Mouse (Mus musculus) ES-E14 (cell line): ENCODE measurements around the gene Slc5a4a. TPM values are rescaled to one million over a fixed set of nuclear protein-coding genes. Genes with fewer than 3 reads are reported as not detected.

Experiments used
- DNase-seq: peaks from one replicate; pipeline ENCODE4 v3.0.0-alpha.2; 2013; ENCODE audit warnings: low read depth, low spot score
- H3K27ac ChIP-seq: 2 replicates; pipeline ENCODE4 v1.5.1; 2012; ENCODE audit warnings: low read depth, mild to moderate bottlenecking, low read length, moderate library complexity, mixed read lengths; ENCODE audit not compliant: poor library complexity, insufficient read depth, severe bottlenecking
- H3K36me3 ChIP-seq: 2 replicates; pipeline ENCODE4 v1.6.1; 2012; ENCODE audit warnings: mild to moderate bottlenecking, low read length, moderate library complexity, mixed read lengths; ENCODE audit not compliant: control insufficient read depth, poor library complexity, insufficient read depth, severe bottlenecking
- H3K4me1 ChIP-seq, 2 experiments: fragments of 150-350 bp in 1 of 2; sonication (generic) in 1 of 2; 2 replicates each; pipeline ENCODE4 v1.6.1; 2012; ENCODE audit warnings: low read length in 2 of 2, mild to moderate bottlenecking in 1 of 2, mixed read lengths in 1 of 2; ENCODE audit not compliant: control insufficient read depth in 2 of 2, insufficient read depth in 2 of 2, poor library complexity in 1 of 2
- H3K4me3 ChIP-seq, 2 experiments: fragments of 150-350 bp in 1 of 2; sonication (generic) in 1 of 2; 2 replicates each; pipeline ENCODE4 v1.5.1; 2012; ENCODE audit warnings: low read length in 2 of 2, low read depth in 1 of 2, mild to moderate bottlenecking in 1 of 2, mixed read lengths in 1 of 2; ENCODE audit not compliant: insufficient read depth in 1 of 2, poor library complexity in 1 of 2, severe bottlenecking in 1 of 2
- H3K9ac ChIP-seq: 2 replicates; pipeline ENCODE4 v1.6.1; 2012; ENCODE audit warnings: low read depth, mild to moderate bottlenecking, low read length, mixed read lengths; ENCODE audit not compliant: poor library complexity, insufficient read depth, severe bottlenecking
- H3K9me3 ChIP-seq: fragments of 150-350 bp; sonication (generic); 2 replicates; pipeline ENCODE4 v1.6.1; 2012; ENCODE audit warnings: low read depth, mild to moderate bottlenecking, low read length; ENCODE audit not compliant: control insufficient read depth, insufficient read depth
- CHD2 ChIP-seq: IDR thresholded peaks from 2 replicates; pipeline ENCODE4 v1.6.1; 2014; ENCODE audit warnings: mild to moderate bottlenecking, low read depth, low read length, inconsistent platforms
- HCFC1 ChIP-seq: IDR thresholded peaks from 2 replicates; pipeline ENCODE4 v1.6.1; 2012; ENCODE audit warnings: low read length, inconsistent platforms, borderline replicate concordance; ENCODE audit not compliant: insufficient read depth
- MAFK ChIP-seq: IDR thresholded peaks from 2 replicates; pipeline ENCODE4 v1.6.1; 2014; ENCODE audit warnings: mild to moderate bottlenecking, low read depth, low read length, inconsistent platforms; ENCODE audit not compliant: insufficient read depth
- ZC3H11A ChIP-seq: IDR thresholded peaks from 2 replicates; pipeline ENCODE4 v1.6.1; 2012; ENCODE audit warnings: low read depth, mild to moderate bottlenecking, inconsistent platforms, low read length, borderline replicate concordance
- ZNF384 ChIP-seq: IDR thresholded peaks from 2 replicates; pipeline ENCODE4 v1.6.1; 2012; ENCODE audit warnings: low read depth, low read length, inconsistent platforms
- in situ Hi-C, 2 experiments: fragments of 600-800 bp; cut with MboI; formaldehyde crosslinking; loops; one replicate each; pipeline ENCODE4 v1.15.1; 2025; ENCODE audit warnings: low sequenced_read_pairs in 2 of 2, inconsistent platforms in 1 of 2; ENCODE audit not compliant: unreplicated experiment in 2 of 2
- total RNA-seq: library from RNA; depleted of rRNA; stranded (reverse); fragments of 300-350 nt; gene quantifications from 2 replicates; pipeline ENCODE4 v1.2.3, GENCODE M21; 2012

The Slc5a4a gene
- total RNA-seq, 1 experiment = 0.18 TPM

DNA sequence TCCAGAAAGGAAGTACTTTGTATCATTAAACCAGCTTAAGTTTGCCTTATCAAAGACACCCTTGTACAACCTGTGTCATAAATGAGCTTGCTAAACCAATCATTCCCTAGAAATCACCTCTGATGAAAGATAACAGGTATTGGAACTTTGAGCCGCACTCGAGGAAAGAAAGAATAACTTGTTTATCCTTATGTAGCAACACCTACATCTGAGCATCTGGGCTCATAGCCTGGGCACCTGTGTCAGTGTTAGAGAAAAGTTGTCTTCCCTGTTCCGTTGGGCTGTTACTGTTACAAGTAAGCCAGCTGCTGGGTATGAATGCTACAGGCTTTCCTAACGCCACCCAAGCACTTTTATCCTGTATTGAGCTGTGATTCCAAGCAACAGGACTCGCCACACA lies 10.3 kb downstream of the Slc5a4a start:
- DNase-seq = no peak
- Histone ChIP-seq H3K36me3 (no peaks in the 10 kb centered on the region), H3K27ac (no peak overlapping the region), H3K4me1 (no peaks in the 10 kb centered on the region), H3K4me3 (no peak overlapping the region), H3K9me3 (no peaks in the 10 kb centered on the region), H3K9ac (no peak overlapping the region)
- in situ Hi-C loops = no loop called here
- TF ChIP-seq MAFK (no peak), CHD2 (no peak), HCFC1 (no peak), ZC3H11A (no peak), ZNF384 (no peak)

DNA sequence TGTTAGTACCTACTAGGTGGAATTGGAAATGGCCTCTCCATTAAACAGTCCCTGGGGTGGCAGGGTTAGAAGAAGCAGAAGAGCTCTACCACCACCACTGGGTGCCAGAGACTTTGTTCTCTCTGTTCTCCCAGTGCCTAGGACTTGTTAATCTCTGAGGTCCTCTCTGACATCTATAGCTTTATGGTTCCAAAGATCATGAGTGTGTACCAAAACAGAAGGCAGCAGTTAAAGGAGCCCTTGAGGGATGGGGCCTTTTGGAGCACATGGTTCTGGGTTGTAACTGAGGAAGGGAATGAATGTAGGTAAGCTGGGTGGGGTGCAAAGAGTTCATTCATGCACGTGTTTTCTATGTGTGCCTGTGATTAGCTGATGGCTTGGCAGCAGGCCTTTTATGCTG lies 10.8 kb downstream of the Slc5a4a start:
- no peak overlapping the region for H3K27ac ChIP-seq
- TF ChIP-seq CHD2 (no peak), ZC3H11A (no peak), ZNF384 (no peak), HCFC1 (no peak), MAFK (no peak)
- no peak overlapping the region for H3K4me3 ChIP-seq
- no peaks in the 10 kb centered on the region for H3K9me3 ChIP-seq
- in situ Hi-C loops = no loop called here
- no peak for DNase-seq
- no peaks in the 10 kb centered on the region for H3K36me3 ChIP-seq
- H3K9ac ChIP-seq = no peak overlapping the region
- no peaks in the 10 kb centered on the region for H3K4me1 ChIP-seq

- TF ChIP-seq HCFC1 (no peak), CHD2 (no peak), ZNF384 (no peak)
- H3K9me3 ChIP-seq = no peaks in the 10 kb centered on the region
- in situ Hi-C loops = no loop called here
- no peak overlapping the region for H3K9ac ChIP-seq
- H3K27ac ChIP-seq = no peak overlapping the region
- no peak for DNase-seq
- H3K4me1 ChIP-seq = no peaks in the 10 kb centered on the region
- H3K4me3 ChIP-seq = no peak overlapping the region
- no peaks in the 10 kb centered on the region for H3K36me3 ChIP-seq
Observed at GRCm38 (mm10) chr10:76174899-76175298, 27.6 kb downstream of the Slc5a4a start.

DNA sequence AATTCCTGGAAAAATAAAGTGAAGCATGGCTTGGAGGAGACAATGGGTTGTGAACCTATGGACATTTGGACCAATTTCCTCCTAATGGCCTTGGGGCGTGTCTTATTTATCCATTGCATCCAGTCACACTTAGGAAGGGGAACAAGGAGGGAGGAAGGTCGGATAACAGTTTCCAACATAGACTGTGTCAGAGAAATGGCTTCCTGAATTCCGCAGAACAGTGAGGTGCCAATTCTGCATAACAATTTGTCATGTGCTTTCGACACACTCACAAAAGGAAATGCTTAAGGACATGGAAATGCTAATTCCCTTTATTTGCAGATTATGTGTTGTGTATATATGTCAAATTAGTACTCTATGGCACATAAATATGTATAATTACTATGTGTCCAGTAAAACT lies 38.0 kb downstream of the Slc5a4a start:
- H3K9ac ChIP-seq = no peak overlapping the region
- H3K36me3 ChIP-seq = no peaks in the 10 kb centered on the region
- H3K4me1 ChIP-seq = peaks cover 0 to 3% of the 10 kb centered on the region in 2 experiments; a peak in 2 of 4 replicates
- H3K27ac ChIP-seq = no peak overlapping the region
- in situ Hi-C loops = no loop called here
- no peaks in the 10 kb centered on the region for H3K9me3 ChIP-seq
- TF ChIP-seq CHD2 = no peak
- no peak for TF ChIP-seq MAFK
- TF ChIP-seq HCFC1 = no peak
- no peak for TF ChIP-seq ZNF384
- TF ChIP-seq ZC3H11A = no peak
- no peak for DNase-seq
- no peak overlapping the region for H3K4me3 ChIP-seq

DNA sequence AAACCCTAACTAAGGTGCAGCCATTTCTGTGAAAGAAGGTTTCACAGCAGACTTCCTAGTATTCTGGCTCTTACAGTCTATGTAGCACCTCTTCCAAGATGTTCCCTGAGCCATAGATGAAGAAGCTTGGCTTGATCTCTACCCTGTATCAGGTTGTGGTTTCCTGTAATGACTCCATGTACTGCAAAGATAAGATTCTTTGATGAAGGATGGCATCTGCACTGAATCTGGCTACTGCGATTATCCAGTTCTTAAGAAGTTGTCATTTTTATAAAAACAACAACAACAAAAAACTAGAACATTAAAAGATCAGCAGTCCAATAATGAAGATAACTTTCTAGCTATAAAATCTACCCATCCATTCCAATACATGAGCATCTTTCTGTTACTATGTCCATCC lies 40.8 kb downstream of the Slc5a4a start:
- in situ Hi-C loops = no loop called here
- Histone ChIP-seq H3K9ac (no peak overlapping the region), H3K4me3 (no peak overlapping the region)

More for the DNA sequence above, 40.8 kb downstream of the Slc5a4a start:
- H3K36me3 ChIP-seq = no peaks in the 10 kb centered on the region
- H3K27ac ChIP-seq = no peak overlapping the region
- no peaks in the 10 kb centered on the region for H3K9me3 ChIP-seq
- TF ChIP-seq CHD2 (no peak), HCFC1 (no peak), MAFK (no peak), ZNF384 (no peak), ZC3H11A (no peak)
- no peak for DNase-seq
- H3K4me1 ChIP-seq = peaks cover 0 to 3% of the 10 kb centered on the region in 2 experiments; a peak in 2 of 4 replicates
